Mouse (Mus musculus): ENCODE data around the gene Ccdc6.

Ccdc6 gene

GRCm38 (mm10) chr10:70096366-70097188 is at the start of gene Ccdc6:
TSS of gene Ccdc6 (plus strand) at chr10:70097121.
- CTCF ChIA-PET = interaction anchor here (0.7 to 0.9 kb wide), 3 partner anchors 10 to 52 kb away, joined by 3 to 11 read pairs (median 8); no protein-coding TSS in a partner anchor

- CTCF ChIA-PET = interaction anchor here (0.5 kb wide), 1 partner anchor 172 kb away, joined by 14 read pairs; no protein-coding TSS in a partner anchor
Observed at GRCm38 (mm10) chr10:70049771-70050170, 47.1 kb upstream of the Ccdc6 start.

GRCm38 (mm10) chr10:70055291-70055690 is 41.6 kb upstream of the Ccdc6 start:
- CTCF ChIA-PET = no interaction called here

DNA sequence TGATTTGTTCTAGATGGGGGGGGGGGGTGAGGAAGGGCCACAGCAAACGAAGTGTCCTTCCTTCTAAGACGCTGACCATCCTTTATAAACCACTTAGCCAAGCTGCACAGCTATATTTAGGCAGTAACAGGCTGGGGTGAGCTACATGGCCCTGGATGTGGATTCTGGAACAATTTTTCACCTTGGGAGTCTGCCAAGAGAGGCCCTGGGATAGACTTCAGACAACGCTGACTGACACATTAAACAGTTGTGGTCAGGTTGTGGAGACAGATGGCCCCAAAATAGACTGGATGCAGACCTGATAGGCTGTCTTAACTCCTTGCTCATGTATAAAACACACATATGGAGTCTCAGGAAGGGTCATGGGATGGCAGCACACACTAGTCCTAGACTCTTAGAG is 39.9 kb upstream of the Ccdc6 start:
- CTCF ChIA-PET = no interaction called here

DNA sequence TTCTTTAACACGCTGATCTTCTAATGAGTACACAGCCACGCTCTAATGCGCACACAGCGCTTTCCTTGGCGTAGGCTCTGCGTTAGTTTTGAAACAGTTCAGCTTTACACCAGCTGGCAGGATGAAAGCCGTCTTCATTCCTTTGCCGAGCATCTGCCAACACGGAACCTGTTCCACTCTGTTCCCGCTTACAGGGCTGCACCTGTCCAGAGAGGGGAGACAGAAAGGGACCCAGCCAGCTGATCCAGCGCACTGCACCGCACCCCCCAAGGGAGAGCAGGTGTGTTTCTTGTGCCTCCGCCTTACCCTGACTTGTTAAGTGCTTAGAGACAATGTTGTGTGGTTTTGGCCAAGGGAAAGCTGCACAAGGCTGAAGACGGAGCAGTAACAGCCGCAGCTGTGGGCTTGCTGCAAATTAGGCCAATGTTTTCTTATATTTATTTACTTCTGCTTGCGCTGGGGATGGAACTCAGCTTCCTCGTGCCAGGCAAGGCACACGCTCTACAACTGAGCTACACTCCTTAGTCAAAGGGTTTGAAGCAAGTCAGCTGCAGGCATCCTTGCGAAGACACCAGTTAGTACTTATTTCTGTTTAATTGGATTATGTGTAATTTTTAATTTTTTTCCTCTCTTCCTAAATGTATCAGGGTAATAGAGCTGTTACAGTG is 36.8 kb upstream of the Ccdc6 start:
- CTCF ChIA-PET = no interaction called here

DNA sequence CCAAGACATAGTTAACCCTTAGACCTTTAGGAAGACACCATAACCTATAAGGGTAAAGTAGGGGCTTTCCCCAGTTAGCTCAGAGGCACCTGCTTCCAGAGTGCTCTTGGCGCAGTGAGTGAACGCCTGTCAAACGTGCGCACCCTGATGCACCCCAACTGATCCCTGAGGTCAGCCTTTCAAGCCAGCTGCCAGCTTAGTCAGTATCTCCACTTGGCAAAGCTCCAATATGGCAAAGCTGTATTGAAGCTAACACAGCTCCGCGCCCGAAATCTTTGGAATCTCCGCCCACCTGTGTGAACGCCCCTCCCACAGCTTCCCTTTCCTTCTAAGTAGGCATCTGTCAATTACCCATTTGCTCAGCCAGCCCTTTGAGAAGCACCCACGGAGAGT is 36.2 kb upstream of the Ccdc6 start:
- CTCF ChIA-PET = no interaction called here

GRCm38 (mm10) chr10:70063881-70064555 is 32.9 kb upstream of the Ccdc6 start:
- CTCF ChIA-PET = no interaction called here

DNA sequence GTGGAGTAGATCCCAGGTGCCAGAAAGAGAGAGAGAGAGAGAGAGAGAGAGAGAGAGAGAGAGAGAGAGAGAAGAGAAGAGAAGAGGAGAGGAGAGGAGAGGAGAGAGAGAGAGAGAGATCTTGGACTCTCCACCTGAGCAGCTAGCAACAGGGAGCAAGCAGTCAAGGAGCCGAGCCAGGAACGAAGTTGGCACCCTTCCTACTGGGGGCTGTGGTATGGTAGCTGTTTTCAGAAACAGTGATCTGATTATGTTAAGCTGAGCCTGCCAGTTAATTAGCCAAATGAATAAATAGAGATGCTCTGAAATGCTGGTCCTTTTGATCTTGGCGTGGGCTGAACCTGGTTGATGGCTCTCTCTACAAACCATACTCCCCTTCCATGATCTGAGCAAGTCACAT is 31.7 kb upstream of the Ccdc6 start:
- CTCF ChIA-PET = no interaction called here

DNA sequence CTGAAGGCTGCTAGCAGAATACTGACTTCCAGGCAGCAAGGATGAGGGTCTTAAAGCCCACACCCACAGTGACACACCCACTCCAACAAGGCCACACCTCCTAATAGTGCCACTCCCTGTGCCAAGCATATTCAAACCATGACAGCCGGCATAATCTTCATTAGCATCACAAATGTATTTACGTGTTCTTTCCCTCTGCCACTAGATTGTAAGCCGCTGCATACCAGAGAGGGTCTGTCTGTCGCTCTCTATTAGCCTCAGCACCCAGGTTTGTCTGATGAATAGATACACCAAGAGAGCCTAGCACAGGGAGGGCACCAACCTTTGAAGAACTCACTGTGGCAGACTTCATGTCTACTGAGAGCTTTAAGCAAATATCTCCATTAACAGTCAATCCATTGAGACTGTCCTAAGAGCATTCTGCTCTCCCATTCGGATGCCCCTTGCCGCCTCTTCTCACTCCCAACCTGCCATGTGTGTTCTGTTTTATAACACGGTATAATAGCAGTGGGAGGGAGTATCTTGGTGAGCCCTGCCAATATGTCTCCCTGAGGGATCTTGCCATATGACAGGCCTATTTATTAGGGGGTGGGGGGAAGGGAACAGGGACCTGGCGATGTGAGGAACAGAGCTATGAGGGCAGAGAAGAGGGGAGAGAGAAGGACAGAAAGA is 30.3 kb upstream of the Ccdc6 start:
- CTCF ChIA-PET = no interaction called here

GRCm38 (mm10) chr10:70067169-70068115 is 29.5 kb upstream of the Ccdc6 start:
- CTCF ChIA-PET = no interaction called here

GRCm38 (mm10) chr10:70069321-70069720 is 27.6 kb upstream of the Ccdc6 start:
- CTCF ChIA-PET = interaction anchor here (0.8 kb wide), 1 partner anchor 31 kb away, joined by 3 read pairs; no protein-coding TSS in a partner anchor

DNA sequence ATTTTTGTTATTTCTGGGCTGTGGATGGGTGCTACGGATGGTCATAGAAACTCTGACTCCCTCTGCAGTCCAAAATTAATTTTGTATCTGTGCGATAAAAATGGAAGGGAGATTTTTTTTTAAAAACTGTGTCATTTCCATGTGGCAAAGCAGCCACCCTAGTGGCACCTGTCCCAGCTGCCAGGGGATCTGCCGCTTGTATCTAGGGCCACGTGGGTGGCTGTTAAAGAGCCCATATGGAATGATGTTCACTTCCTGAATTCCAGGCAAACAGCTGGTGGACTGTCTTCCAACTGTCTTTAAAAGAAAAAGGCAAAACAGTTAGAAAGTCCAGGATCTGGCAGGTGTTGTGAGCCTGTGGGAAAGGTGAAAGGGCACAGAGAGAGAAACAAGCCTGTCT is 25.6 kb upstream of the Ccdc6 start:
- CTCF ChIA-PET = no interaction called here

DNA sequence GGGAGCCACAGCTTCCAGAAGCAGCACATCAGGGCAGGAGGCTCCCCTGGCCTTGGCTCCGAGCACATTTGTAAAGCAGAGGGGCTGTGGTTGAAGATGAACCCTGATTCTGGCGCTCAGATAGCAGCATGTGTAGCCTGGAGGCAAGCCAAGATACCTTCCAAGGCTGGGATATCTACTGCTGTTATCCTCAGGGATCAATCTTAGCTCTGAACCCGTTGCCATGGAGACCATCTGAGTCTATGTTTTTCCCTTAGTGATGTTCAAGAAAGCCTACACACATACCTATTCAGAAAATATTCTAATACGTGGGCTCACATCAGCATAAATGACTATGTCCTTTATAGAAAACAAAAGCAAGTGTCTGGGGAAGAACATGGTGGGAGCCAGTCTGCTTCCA is 19.5 kb upstream of the Ccdc6 start:
- CTCF ChIA-PET = no interaction called here

DNA sequence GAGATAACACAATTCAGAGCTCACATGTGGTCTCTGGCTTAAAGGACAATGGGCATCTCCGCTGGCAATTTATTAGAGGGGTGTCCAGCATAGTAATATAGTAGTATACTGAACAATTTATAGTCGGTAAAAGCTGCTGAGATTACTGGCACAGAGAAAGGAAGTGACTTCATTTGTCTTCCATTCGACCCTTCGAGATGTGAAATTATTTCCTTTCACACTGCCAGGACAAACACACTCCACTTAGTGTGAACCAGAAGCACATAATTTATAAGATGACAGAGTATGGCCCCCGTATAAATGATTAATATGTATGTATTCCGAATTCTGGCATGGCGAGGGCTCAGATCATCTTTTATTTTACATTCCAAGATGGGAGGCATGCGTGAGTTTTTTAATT is 16.0 kb upstream of the Ccdc6 start:
- CTCF ChIA-PET = no interaction called here

- CTCF ChIA-PET = no interaction called here
Observed at GRCm38 (mm10) chr10:70081564-70082175, 15.3 kb upstream of the Ccdc6 start.

DNA sequence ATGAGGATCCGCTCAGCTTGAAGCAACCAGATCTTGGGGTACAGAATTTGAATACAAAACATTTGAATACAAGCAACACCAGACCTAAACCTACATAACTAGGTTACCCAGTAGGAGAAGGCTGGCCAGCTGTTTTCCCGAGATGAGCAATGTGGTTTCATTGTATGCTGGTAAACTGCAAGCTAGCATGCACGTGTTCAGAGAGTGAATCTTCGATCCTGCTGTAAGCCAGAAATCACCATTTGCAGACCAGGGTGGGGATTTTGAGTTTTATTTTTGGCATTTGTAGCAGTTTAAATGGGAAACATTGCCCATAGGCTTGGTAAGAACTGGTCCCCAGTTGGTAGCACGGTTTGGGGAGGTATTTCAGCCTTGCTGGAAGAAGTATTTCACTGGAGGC is 13.7 kb upstream of the Ccdc6 start:
- CTCF ChIA-PET = no interaction called here

- CTCF ChIA-PET = no interaction called here
Observed at GRCm38 (mm10) chr10:70085256-70085961, 11.5 kb upstream of the Ccdc6 start.

GRCm38 (mm10) chr10:70088788-70089187 is 8.1 kb upstream of the Ccdc6 start:
- CTCF ChIA-PET = no interaction called here

DNA sequence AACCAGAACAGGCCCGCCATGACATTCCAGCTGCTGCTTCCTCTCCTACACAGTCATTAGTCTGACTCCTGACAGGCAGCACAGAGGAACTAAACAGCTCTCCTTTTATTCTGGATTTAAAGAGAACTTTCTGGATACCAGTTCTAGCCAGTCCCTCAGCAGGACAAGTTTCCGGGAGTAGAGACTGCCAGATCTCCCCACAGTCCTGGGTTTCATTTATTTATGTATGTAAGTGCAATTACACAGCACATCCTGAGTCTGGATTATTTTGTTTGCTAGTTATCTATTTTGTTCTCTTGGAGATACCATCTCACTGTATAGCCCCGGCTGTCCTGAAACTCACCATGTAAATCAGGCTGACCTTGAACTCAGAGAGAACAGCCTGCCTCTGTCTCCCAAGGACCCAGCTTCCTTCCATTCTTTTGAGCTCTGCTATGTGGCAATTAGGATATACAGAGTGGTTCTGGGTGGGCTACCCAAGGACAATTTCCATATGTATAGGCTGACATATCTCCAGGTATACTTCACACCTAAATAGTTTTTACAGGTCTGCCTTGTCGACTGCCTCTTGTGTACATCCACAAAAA is 5.0 kb upstream of the Ccdc6 start:
- CTCF ChIA-PET = interaction anchor here (1.5 kb wide), 1 partner anchor 43 kb away, joined by 3 read pairs; no protein-coding TSS in a partner anchor

DNA sequence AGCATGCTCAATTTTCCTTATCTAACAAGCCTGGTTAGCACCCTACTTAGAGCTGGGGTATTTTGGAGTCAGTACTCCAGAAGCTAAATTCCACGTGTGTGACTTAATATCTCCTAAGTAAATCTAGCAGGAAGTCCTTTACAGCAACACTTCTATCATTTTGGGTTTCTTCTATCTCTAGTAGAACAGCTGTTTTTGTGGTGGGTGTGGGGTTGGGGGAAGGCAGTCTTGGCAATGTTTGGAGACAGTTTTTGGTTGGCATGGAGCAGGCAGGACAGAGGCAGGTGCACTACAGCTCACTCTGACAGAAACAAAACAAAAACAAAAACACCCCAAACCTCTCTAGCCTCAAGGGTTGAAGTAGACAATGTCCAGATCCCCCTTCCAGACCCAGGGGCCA is 3.1 kb upstream of the Ccdc6 start:
- CTCF ChIA-PET = no interaction called here
